Mouse (Mus musculus) stomach, embryonic 15.5 days (tissue): Measurements from ENCODE around the gene St7. TPM values are rescaled to one million over a fixed set of nuclear protein-coding genes. Genes with fewer than 3 reads are reported as not detected.

Experiments used
- ATAC-seq: fragments of 200-750 bp; cut with Nextera tagmentation; 2 replicates; pipeline ENCODE4 v1.8.0; 2017; ENCODE audit warnings: low read depth, moderate number of reproducible peaks, moderate TSS enrichment; ENCODE audit not compliant: insufficient read depth, low FRiP score
- H3K27ac ChIP-seq: fragments of 300-500 bp; sonication (generic); 2 replicates; pipeline ENCODE4 v1.5.1; 2015; ENCODE audit warnings: mild to moderate bottlenecking, inconsistent platforms
- H3K27me3 ChIP-seq: fragments of 300-500 bp; sonication (generic); replicated peaks from 2 replicates; pipeline ENCODE4 v1.6.1; 2015; ENCODE audit warnings: inconsistent platforms
- H3K36me3 ChIP-seq: fragments of 300-500 bp; sonication (generic); 2 replicates; pipeline ENCODE4 v1.6.1; 2015; ENCODE audit warnings: inconsistent platforms
- H3K4me1 ChIP-seq: fragments of 300-500 bp; sonication (generic); 2 replicates; pipeline ENCODE4 v1.6.1; 2015; ENCODE audit warnings: inconsistent platforms
- H3K4me2 ChIP-seq: fragments of 300-500 bp; sonication (generic); 2 replicates; pipeline ENCODE4 v1.6.1; 2015; ENCODE audit warnings: mild to moderate bottlenecking, inconsistent platforms
- H3K4me3 ChIP-seq: fragments of 300-500 bp; sonication (generic); replicated peaks from 2 replicates; pipeline ENCODE4 v1.5.1; 2015; ENCODE audit warnings: inconsistent platforms
- H3K9ac ChIP-seq: fragments of 300-500 bp; sonication (generic); 2 replicates; pipeline ENCODE4 v1.6.1; 2015; ENCODE audit warnings: inconsistent platforms
- H3K9me3 ChIP-seq: fragments of 300-500 bp; sonication (generic); 2 replicates; pipeline ENCODE4 v1.6.1; 2016; ENCODE audit warnings: inconsistent platforms
- WGBS: fragments of 180-500 bp; shearing (Covaris S2); methylation state at CpG from one replicate; pipeline ENCODE4 v1.1.7; 2015; 5-methylcytosine and 5-hydroxymethylcytosine counted together
- polyA plus RNA-seq: library from polyadenylated mRNA; unstranded; fragments of >200 nt; fragmentation: Nextera tagmentation; extraction: Ambion mirVana; gene quantifications from 2 replicates; pipeline ENCODE4 v1.2.1, GENCODE M21; 2015

The St7 gene
- polyA plus RNA-seq, 1 experiment from 2014 or later = 23.5 TPM

GRCm38 (mm10) chr6:17721706-17722105 is 29.0 kb downstream of the St7 start:
- Histone ChIP-seq H3K9me3 (no peaks in the 10 kb centered on the region), H3K27ac (no peak overlapping the region), H3K4me3 (no peak overlapping the region), H3K4me2 (no peak overlapping the region), H3K4me1 (no peaks in the 10 kb centered on the region), H3K36me3 (no peaks in the 10 kb centered on the region), H3K9ac (no peak overlapping the region), H3K27me3 (no peaks in the 10 kb centered on the region)
- WGBS = 72% methylated on average over 5 of the region's 5 CpGs
- ATAC-seq = no peak

GRCm38 (mm10) chr6:17725841-17726460 is 33.2 kb downstream of the St7 start:
- no peaks in the 10 kb centered on the region for H3K9me3 ChIP-seq
- no peaks in the 10 kb centered on the region for H3K4me1 ChIP-seq
- 0 out of 2 replicates have a peak overlapping the region, but pooled peaks have one; percentile 38 for H3K4me2 ChIP-seq
- H3K9ac ChIP-seq = no peak overlapping the region
- no peak overlapping the region for H3K4me3 ChIP-seq
- 40% methylated on average over 7 of the region's 7 CpGs for WGBS
- no peaks in the 10 kb centered on the region for H3K36me3 ChIP-seq
- H3K27ac ChIP-seq = no peak overlapping the region
- no peak; the same call in 1 of the 2 replicates for ATAC-seq
- no peaks in the 10 kb centered on the region for H3K27me3 ChIP-seq

GRCm38 (mm10) chr6:17727241-17727640 is 34.5 kb downstream of the St7 start:
- H3K4me1 ChIP-seq = no peaks in the 10 kb centered on the region
- H3K4me2 ChIP-seq = no peak overlapping the region
- no peaks in the 10 kb centered on the region for H3K36me3 ChIP-seq
- no peak overlapping the region for H3K4me3 ChIP-seq
- H3K27me3 ChIP-seq = no peaks in the 10 kb centered on the region
- H3K9ac ChIP-seq = no peak overlapping the region
- ATAC-seq = no peak
- no peak overlapping the region for H3K27ac ChIP-seq
- no peaks in the 10 kb centered on the region for H3K9me3 ChIP-seq
- 76% methylated on average over 3 of the region's 3 CpGs for WGBS

GRCm38 (mm10) chr6:17727891-17728790 is 35.4 kb downstream of the St7 start:
- H3K4me1 ChIP-seq = no peaks in the 10 kb centered on the region
- H3K27me3 ChIP-seq = no peaks in the 10 kb centered on the region
- H3K4me3 ChIP-seq = no peak overlapping the region
- no peak overlapping the region for H3K4me2 ChIP-seq
- 80% methylated on average over 9 of the region's 9 CpGs for WGBS
- H3K9me3 ChIP-seq = no peaks in the 10 kb centered on the region
- ATAC-seq = no peak
- no peak overlapping the region for H3K27ac ChIP-seq
- H3K9ac ChIP-seq = no peak overlapping the region
- no peaks in the 10 kb centered on the region for H3K36me3 ChIP-seq

- H3K4me2 ChIP-seq = no peak overlapping the region
- ATAC-seq = no peak
- no peak overlapping the region for H3K27ac ChIP-seq
- WGBS = 77% methylated on average over 6 of the region's 6 CpGs
- H3K9ac ChIP-seq = no peak overlapping the region
- H3K36me3 ChIP-seq = no peaks in the 10 kb centered on the region
- no peaks in the 10 kb centered on the region for H3K4me1 ChIP-seq
- H3K4me3 ChIP-seq = no peak overlapping the region
- H3K9me3 ChIP-seq = no peaks in the 10 kb centered on the region
- H3K27me3 ChIP-seq = no peaks in the 10 kb centered on the region
Observed at GRCm38 (mm10) chr6:17730122-17730521, 37.4 kb downstream of the St7 start.

GRCm38 (mm10) chr6:17731694-17732093 is 39.0 kb downstream of the St7 start:
- Histone ChIP-seq H3K9ac (no peak overlapping the region), H3K4me1 (no peaks in the 10 kb centered on the region), H3K9me3 (no peaks in the 10 kb centered on the region), H3K27ac (no peak overlapping the region), H3K36me3 (no peaks in the 10 kb centered on the region), H3K4me2 (no peak overlapping the region), H3K27me3 (no peaks in the 10 kb centered on the region), H3K4me3 (no peak overlapping the region)
- ATAC-seq = no peak
- WGBS = 73% methylated on average over 5 of the region's 5 CpGs

GRCm38 (mm10) chr6:17733951-17734411 is 41.2 kb downstream of the St7 start:
- Histone ChIP-seq H3K36me3 (no peaks in the 10 kb centered on the region), H3K4me1 (no peaks in the 10 kb centered on the region), H3K9me3 (no peaks in the 10 kb centered on the region), H3K27ac (no peak overlapping the region), H3K9ac (no peak overlapping the region), H3K4me2 (no peak overlapping the region), H3K4me3 (no peak overlapping the region), H3K27me3 (no peaks in the 10 kb centered on the region)
- ATAC-seq = peak; percentile 75; the same call in 1 of the 2 replicates
- 81% methylated on average over 8 of the region's 8 CpGs for WGBS

GRCm38 (mm10) chr6:17737262-17737948 is 44.7 kb downstream of the St7 start:
- Histone ChIP-seq H3K9ac (no peak overlapping the region), H3K27ac (no peak overlapping the region), H3K9me3 (no peaks in the 10 kb centered on the region), H3K27me3 (no peaks in the 10 kb centered on the region), H3K4me3 (no peak overlapping the region), H3K36me3 (no peaks in the 10 kb centered on the region), H3K4me2 (no peak overlapping the region), H3K4me1 (no peaks in the 10 kb centered on the region)
- 83% methylated on average over 8 of the region's 8 CpGs for WGBS
- ATAC-seq = no peak

GRCm38 (mm10) chr6:17740128-17740527 is 47.4 kb downstream of the St7 start:
- H3K27ac ChIP-seq = no peak overlapping the region
- no peak overlapping the region for H3K4me2 ChIP-seq
- 49% methylated on average over 1 of the region's 1 CpGs for WGBS
- no peaks in the 10 kb centered on the region for H3K36me3 ChIP-seq
- H3K4me3 ChIP-seq = no peak overlapping the region
- H3K4me1 ChIP-seq = no peaks in the 10 kb centered on the region
- no peaks in the 10 kb centered on the region for H3K9me3 ChIP-seq
- no peaks in the 10 kb centered on the region for H3K27me3 ChIP-seq
- no peak for ATAC-seq
- no peak overlapping the region for H3K9ac ChIP-seq

GRCm38 (mm10) chr6:17741639-17742038 is 48.9 kb downstream of the St7 start:
- no peak overlapping the region for H3K4me3 ChIP-seq
- H3K4me2 ChIP-seq = no peak overlapping the region
- H3K27ac ChIP-seq = no peak overlapping the region
- no peak overlapping the region for H3K9ac ChIP-seq
- no peaks in the 10 kb centered on the region for H3K9me3 ChIP-seq
- ATAC-seq = no peak
- no peaks in the 10 kb centered on the region for H3K36me3 ChIP-seq
- H3K4me1 ChIP-seq = no peaks in the 10 kb centered on the region
- 82% methylated on average over 6 of the region's 6 CpGs for WGBS
- no peaks in the 10 kb centered on the region for H3K27me3 ChIP-seq

GRCm38 (mm10) chr6:17742209-17742608 is 49.5 kb downstream of the St7 start:
- no peak overlapping the region for H3K27ac ChIP-seq
- no peaks in the 10 kb centered on the region for H3K9me3 ChIP-seq
- no peak overlapping the region for H3K4me3 ChIP-seq
- H3K4me2 ChIP-seq = no peak overlapping the region
- H3K4me1 ChIP-seq = no peaks in the 10 kb centered on the region
- WGBS = 95% methylated on average over 4 of the region's 4 CpGs
- H3K27me3 ChIP-seq = no peaks in the 10 kb centered on the region
- no peak overlapping the region for H3K9ac ChIP-seq
- ATAC-seq = no peak
- H3K36me3 ChIP-seq = no peaks in the 10 kb centered on the region

GRCm38 (mm10) chr6:17743325-17743724 is 50.6 kb downstream of the St7 start:
- Histone ChIP-seq H3K4me2 (no peak overlapping the region), H3K4me1 (no peaks in the 10 kb centered on the region), H3K27ac (no peak overlapping the region), H3K36me3 (no peaks in the 10 kb centered on the region), H3K4me3 (no peak overlapping the region), H3K27me3 (no peaks in the 10 kb centered on the region), H3K9ac (no peak overlapping the region), H3K9me3 (no peaks in the 10 kb centered on the region)
- WGBS = 78% methylated on average over 4 of the region's 4 CpGs
- peak; percentile 93 for ATAC-seq
